Mouse (Mus musculus) testis, adult 2 months (tissue): ENCODE measurements at regions not wholly inside any gene's neighbourhood (a gene's known extent, or its start where the extent isn't known, plus 50 kb on each side); places are given as distances from the start of the nearest gene placed in this dataset.

Source experiments
- H3K27ac ChIP-seq: fragments of 200-500 bp; 2 replicates; pipeline ENCODE4 v1.5.1; 2012; ENCODE audit warnings: low read depth, low read length; ENCODE audit not compliant: control insufficient read depth, insufficient read depth
- H3K27me3 ChIP-seq: fragments of 200-500 bp; 2 replicates; pipeline ENCODE4 v1.6.1; 2012; ENCODE audit warnings: mild to moderate bottlenecking, low read length, moderate library complexity; ENCODE audit not compliant: control insufficient read depth, insufficient read depth
- H3K36me3 ChIP-seq: fragments of 200-500 bp; 2 replicates; pipeline ENCODE4 v1.6.1; 2012; ENCODE audit warnings: mild to moderate bottlenecking, low read length; ENCODE audit not compliant: control insufficient read depth, insufficient read depth
- H3K4me1 ChIP-seq: fragments of 200-500 bp; 2 replicates; pipeline ENCODE4 v1.6.1; 2012; ENCODE audit warnings: low read length; ENCODE audit not compliant: control insufficient read depth, insufficient read depth
- H3K4me3 ChIP-seq: fragments of 200-500 bp; 2 replicates; pipeline ENCODE4 v1.5.1; 2012; ENCODE audit warnings: low read depth, mild to moderate bottlenecking, low read length, moderate library complexity, mixed read lengths; ENCODE audit not compliant: control insufficient read depth
- CTCF ChIP-seq: fragments of 200-500 bp; IDR thresholded peaks from 2 replicates; pipeline ENCODE4 v1.5.1; 2012; ENCODE audit warnings: low read depth, mild to moderate bottlenecking, inconsistent platforms, low read length, moderate library complexity; ENCODE audit not compliant: control insufficient read depth, insufficient read depth, insufficient replicate concordance
- POLR2A ChIP-seq: fragments of 200-500 bp; IDR thresholded peaks from 2 replicates; pipeline ENCODE4 v1.6.1; 2012; ENCODE audit warnings: low read depth, mild to moderate bottlenecking, inconsistent platforms, low read length, moderate library complexity; ENCODE audit not compliant: control insufficient read depth

DNA sequence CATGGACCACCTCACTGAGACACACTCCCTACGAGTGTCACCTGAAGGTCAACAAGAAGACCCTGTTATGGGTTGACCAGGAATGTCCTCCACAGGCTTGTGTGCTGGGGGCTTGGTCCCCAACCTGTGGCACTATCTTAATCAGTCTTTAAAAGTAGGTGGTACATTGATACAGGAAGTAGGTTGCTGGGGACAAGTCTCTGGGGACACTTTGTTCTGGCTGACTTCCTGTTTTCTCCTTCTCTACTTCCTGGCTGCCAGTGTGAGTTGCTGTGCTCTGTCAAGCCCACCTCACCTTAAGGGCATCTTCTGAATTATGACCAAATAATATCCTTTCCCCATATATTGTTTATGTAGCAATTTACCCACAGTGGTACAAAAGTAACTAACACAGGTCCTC, 96.1 kb downstream of the Cct6b start:
- Histone ChIP-seq H3K4me3 (peak overlapping the region; percentile 50), H3K27me3 (no peaks in the 10 kb centered on the region), H3K4me1 (no peaks in the 10 kb centered on the region), H3K27ac (no peak overlapping the region), H3K36me3 (no peaks in the 10 kb centered on the region)
- TF ChIP-seq POLR2A (no peak), CTCF (no peak)

DNA sequence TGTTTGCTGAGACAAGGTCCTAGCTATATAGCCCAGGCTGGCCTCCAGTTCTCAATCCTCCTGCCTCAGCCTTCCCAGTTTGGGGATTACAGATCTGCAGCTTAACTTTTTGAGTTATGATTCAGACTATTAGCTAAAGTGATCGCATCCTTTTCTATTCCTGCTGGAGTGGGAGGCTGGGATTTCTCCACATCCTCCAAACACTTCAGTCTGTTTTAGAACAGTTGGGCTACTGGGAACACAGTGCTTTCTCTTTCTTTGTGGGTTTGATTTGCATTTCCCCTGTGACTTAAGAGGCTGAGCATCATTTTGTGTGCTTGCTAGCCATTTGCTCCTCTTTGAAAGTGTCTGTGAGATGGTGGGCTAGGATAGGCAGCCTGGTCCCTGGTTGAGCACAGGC, 100.0 kb downstream of the Cct6b start:
- Histone ChIP-seq H3K27me3 (no peaks in the 10 kb centered on the region), H3K4me1 (no peaks in the 10 kb centered on the region), H3K36me3 (no peaks in the 10 kb centered on the region), H3K4me3 (no peak overlapping the region), H3K27ac (no peak overlapping the region)
- TF ChIP-seq POLR2A (no peak), CTCF (no peak)

DNA sequence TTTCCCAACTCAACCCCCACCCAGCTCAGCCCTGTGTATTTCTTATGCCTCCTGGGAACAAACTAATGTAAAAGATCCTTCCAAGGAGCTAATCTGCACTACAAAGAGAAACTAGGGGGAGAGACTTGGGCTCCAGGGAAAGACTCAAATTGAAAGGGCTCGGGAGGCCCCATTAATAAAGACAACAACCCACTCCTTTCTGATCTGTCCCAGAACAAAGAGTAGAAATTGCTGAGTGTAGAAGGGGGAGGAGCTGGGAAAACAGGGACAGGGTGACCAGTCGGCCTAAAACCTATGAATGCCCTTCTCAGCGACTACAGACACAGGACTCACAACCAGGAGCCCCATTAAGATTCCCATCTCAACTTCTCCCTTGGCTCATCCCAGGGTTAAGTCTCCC, 102.0 kb downstream of the Cct6b start:
- Histone ChIP-seq H3K36me3 (no peaks in the 10 kb centered on the region), H3K27ac (no peak overlapping the region), H3K4me3 (no peak overlapping the region), H3K27me3 (no peaks in the 10 kb centered on the region), H3K4me1 (no peaks in the 10 kb centered on the region)
- TF ChIP-seq POLR2A (no peak), CTCF (no peak)

DNA sequence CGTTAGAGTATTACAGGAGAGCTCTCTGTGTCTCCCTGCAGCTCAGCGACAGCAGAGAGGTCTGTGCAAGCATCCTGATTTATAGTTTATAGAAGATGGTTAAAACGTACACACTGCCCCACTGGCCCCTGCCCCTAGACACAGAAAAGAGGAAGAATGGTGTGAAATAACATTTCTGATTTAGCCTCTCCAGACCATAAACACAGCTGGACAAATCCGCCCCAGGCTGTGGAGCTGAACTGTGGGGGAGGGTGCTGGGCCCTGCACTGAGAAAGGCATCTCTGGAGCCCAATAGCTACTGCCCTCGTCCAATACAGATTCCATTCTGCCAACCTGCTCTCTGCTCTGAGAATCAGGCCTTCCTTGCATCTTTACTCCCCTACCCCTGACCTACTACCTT, 112.4 kb downstream of the Cct6b start:
- no peaks in the 10 kb centered on the region for H3K4me1 ChIP-seq
- H3K36me3 ChIP-seq, result no peaks in the 10 kb centered on the region
- no peaks in the 10 kb centered on the region for H3K27me3 ChIP-seq
- no peak overlapping the region for H3K27ac ChIP-seq
- TF ChIP-seq CTCF (no peak), POLR2A (no peak)
- H3K4me3 ChIP-seq, result no peak overlapping the region

DNA sequence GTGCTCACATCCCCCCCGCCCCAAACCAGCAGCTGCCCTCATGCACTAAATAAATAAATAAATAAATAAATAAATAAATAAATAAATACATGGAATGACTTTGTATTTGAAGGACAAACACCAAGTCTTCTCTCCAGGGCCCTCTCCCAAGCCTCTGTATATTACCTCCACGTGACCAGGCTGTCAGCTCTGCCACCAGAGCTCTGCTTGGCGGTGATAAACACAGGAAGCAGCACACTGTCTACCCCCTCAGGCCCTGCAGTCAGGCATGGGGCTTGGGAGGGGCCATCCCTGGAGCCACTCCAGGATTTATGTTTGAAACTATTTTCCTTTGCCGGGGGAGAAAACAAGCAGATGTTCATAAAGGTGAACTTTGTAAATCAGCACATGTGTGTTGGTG, 125.6 kb downstream of the Cct6b start:
- TF ChIP-seq POLR2A (no peak), CTCF (no peak)
- Histone ChIP-seq H3K27ac (no peak overlapping the region), H3K4me1 (no peaks in the 10 kb centered on the region)

DNA sequence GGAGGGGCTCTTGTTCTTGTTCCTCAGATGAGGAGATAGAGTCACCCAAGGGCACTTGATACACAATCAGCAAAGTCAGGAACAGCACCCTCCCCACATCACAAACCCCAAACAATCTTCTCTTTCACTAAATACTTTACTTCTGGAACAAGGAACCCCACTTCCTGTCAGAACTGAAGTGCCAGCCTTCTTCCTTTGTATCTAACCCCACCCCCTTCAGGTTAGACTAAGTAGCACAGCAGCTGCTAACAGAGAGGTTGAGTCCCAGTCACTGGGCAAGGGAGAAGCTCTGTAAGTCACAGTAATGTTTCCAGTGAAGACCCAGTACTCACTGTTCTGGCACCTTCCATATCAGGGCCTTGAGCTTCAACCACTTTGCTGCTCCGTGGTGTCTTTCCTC, 131.9 kb downstream of the Cct6b start:
- Histone ChIP-seq H3K4me3 (no peak overlapping the region), H3K27ac (no peak overlapping the region), H3K27me3 (no peaks in the 10 kb centered on the region), H3K4me1 (no peaks in the 10 kb centered on the region), H3K36me3 (no peaks in the 10 kb centered on the region)
- TF ChIP-seq POLR2A (no peak), CTCF (no peak)

More for the DNA sequence above, 125.6 kb downstream of the Cct6b start:
- H3K36me3 ChIP-seq, result no peaks in the 10 kb centered on the region
- H3K4me3 ChIP-seq, result no peak overlapping the region
- no peaks in the 10 kb centered on the region for H3K27me3 ChIP-seq

DNA sequence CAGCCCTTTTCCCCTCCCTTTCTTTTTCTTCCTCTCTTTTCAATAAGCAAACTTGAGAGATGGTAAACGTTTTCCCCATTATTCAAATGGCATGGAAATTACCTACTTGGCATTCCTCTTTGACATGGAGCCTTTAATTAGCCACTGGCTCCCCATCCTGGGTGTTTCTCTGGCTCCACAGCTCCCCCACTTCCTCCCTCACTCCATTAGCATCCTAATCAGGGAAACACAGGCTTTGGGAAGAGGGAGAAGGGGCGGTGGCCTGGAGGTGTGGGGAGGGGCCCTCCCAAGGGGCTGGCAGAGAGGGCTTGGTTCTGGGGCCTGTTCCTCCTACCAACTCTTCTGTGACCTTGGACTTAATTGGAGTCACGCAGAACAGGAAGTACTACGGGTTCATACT, 132.7 kb downstream of the Cct6b start:
- Histone ChIP-seq H3K36me3 (no peaks in the 10 kb centered on the region), H3K4me3 (no peak overlapping the region), H3K4me1 (no peaks in the 10 kb centered on the region), H3K27me3 (no peaks in the 10 kb centered on the region), H3K27ac (no peak overlapping the region)
- TF ChIP-seq POLR2A, result no peak
- TF ChIP-seq CTCF, result no peak

DNA sequence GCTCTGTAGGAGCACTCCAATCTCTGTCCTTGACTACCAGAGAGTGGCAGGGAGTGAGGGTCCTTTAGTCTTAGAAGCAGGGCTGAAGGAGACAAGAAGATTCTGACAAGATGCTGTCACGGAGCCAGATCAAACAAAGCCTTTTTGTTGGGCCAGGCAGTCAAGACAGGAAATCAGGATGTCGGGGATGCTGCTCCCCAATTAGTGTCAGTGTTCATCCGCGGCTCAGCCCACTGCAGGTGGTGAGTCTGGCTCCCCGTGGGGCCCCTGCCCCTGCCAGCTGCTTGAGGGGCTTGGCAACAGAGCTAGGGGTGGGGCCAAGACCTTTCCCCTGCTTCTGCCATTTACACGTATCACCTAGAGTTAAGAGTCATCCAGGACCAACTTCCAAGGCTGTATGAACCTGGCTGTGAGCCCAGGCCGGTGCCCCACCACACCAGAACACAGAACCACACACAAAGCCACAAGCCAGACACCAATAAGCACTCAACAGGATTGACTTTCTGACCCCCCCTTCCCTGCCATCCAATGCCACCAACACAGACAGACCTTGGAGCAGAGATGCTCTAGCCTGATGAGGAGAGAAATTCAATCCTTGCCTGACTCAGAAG, 137.5 kb downstream of the Cct6b start:
- Histone ChIP-seq H3K27ac (no peak overlapping the region), H3K4me3 (no peak overlapping the region), H3K4me1 (no peaks in the 10 kb centered on the region), H3K27me3 (no peaks in the 10 kb centered on the region), H3K36me3 (no peaks in the 10 kb centered on the region)
- TF ChIP-seq POLR2A (no peak), CTCF (no peak)
